Mouse (Mus musculus) heart, postnatal 0 days (tissue): ENCODE data around the gene H60b.

ENCODE experiments used
- CTCF ChIP-seq: IDR thresholded peaks from 2 replicates; pipeline ENCODE4 v1.5.1; 2016; ENCODE audit warnings: antibody characterized with exemption, control low read depth, low read depth
- EP300 ChIP-seq: IDR thresholded peaks from 2 replicates; pipeline ENCODE4 v1.6.1; 2016; ENCODE audit warnings: antibody characterized with exemption, low read depth

DNA sequence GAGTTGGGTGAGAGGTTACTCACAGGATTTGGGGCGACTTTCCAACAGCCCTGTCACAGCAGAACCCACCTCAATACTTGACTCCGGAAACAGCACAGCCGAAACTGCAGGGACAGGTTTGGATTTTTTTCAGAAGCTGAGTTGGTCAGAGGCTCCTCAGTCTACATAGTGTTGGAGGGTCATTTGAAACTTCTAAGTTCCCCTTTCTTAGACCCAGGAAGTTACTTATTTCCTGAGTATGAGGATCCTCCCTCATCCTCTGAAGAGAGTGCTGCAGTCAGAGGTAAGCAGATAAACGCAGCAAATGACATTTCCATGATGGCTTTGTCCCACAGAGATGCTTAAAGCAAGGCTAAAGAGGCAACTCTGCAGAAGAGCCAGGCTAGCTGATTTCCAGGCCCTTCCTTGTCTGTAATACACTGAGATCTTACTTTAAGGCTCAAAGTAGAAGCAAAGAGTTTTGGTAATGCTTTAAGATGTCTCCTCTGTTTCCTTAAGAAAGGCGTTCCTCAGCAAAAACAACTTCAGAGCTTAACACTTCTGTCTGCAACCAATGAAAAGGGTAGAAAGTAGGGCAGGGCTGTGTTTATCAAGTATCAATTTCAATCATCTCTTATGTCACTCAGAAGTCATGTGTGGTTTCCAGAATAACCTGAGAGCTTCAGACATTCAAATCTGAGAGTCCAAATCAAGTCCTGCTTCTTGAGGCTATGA, 144.1 kb downstream of the H60b start:
- TF ChIP-seq CTCF (no peak), EP300 (no peak)
